Mouse (Mus musculus) stomach, postnatal 0 days (tissue): Measurements from ENCODE around the gene Casp1. TPM values are rescaled to one million over a fixed set of nuclear protein-coding genes. Genes with fewer than 3 reads are reported as not detected.
A peak's percentile ranks its signal among the peaks of the same experiment; 100 is the strongest.

ENCODE experiments used
- ATAC-seq: fragments of 200-750 bp; cut with Nextera tagmentation; 2 replicates; pipeline ENCODE4 v1.8.0; 2017; ENCODE audit not compliant: low FRiP score, low TSS enrichment
- DNase-seq: peaks from one replicate; pipeline ENCODE4 v3.0.0-alpha.2; 2016; ENCODE audit warnings: low spot score
- H3K27ac ChIP-seq: fragments of 300-500 bp; sonication (generic); replicated peaks from 2 replicates; pipeline ENCODE4 v1.5.1; 2014; ENCODE audit warnings: mild to moderate bottlenecking, control low read depth
- H3K27me3 ChIP-seq: fragments of 300-500 bp; sonication (generic); 2 replicates; pipeline ENCODE4 v1.6.1; 2014; ENCODE audit warnings: low read length; ENCODE audit not compliant: control insufficient read depth, insufficient read depth
- H3K36me3 ChIP-seq: fragments of 300-500 bp; sonication (generic); 2 replicates; pipeline ENCODE4 v1.6.1; 2014; ENCODE audit warnings: low read length, mixed read lengths; ENCODE audit not compliant: control insufficient read depth, insufficient read depth
- H3K4me1 ChIP-seq: fragments of 300-500 bp; sonication (generic); replicated peaks from 2 replicates; pipeline ENCODE4 v1.6.1; 2014; ENCODE audit warnings: antibody characterized with exemption; ENCODE audit not compliant: control insufficient read depth, insufficient read depth
- H3K4me2 ChIP-seq: fragments of 300-500 bp; sonication (generic); replicated peaks from 2 replicates; pipeline ENCODE4 v1.6.1; 2014; ENCODE audit warnings: low read depth, mild to moderate bottlenecking, control low read depth, moderate library complexity
- H3K4me3 ChIP-seq: fragments of 300-500 bp; sonication (generic); 2 replicates; pipeline ENCODE4 v1.5.1; 2014; ENCODE audit warnings: low read depth, low read length, control low read depth
- H3K9ac ChIP-seq: fragments of 300-500 bp; sonication (generic); 2 replicates; pipeline ENCODE4 v1.6.1; 2014; ENCODE audit warnings: mild to moderate bottlenecking, low read length, control low read depth, mixed read lengths
- H3K9me3 ChIP-seq: fragments of 300-500 bp; sonication (generic); 2 replicates; pipeline ENCODE4 v1.6.1; 2016; ENCODE audit warnings: low read length; ENCODE audit not compliant: control insufficient read depth
- CTCF ChIP-seq: IDR thresholded peaks from 2 replicates; pipeline ENCODE4 v1.5.1; 2016; ENCODE audit warnings: antibody characterized with exemption, low read depth, mild to moderate bottlenecking, moderate library complexity
- EP300 ChIP-seq: optimal IDR thresholded peaks from 2 replicates; pipeline ENCODE3; 2016; ENCODE audit warnings: antibody characterized with exemption
- WGBS: fragments of 180-500 bp; shearing (Covaris S2); extraction: QIAGEN DNeasy Blood & Tissue Kit; methylation state at CpG from one replicate; pipeline ENCODE4 v1.1.7; 2014; 5-methylcytosine and 5-hydroxymethylcytosine counted together
- polyA plus RNA-seq: library from polyadenylated mRNA; unstranded; fragments of >200 nt; fragmentation: Nextera tagmentation; extraction: Ambion mirVana; gene quantifications from 2 replicates; pipeline ENCODE4 v1.2.1, GENCODE M21; 2015

The Casp1 gene
- polyA plus RNA-seq, 1 experiment from 2014 or later, result 2.2 TPM

GRCm38 (mm10) chr9:5286597-5286996 is 11.7 kb upstream of the Casp1 start:
- Histone ChIP-seq H3K27me3 (no peaks in the 10 kb centered on the region), H3K4me3 (no peak overlapping the region), H3K27ac (no peak overlapping the region), H3K9ac (no peak overlapping the region), H3K9me3 (no peaks in the 10 kb centered on the region), H3K36me3 (no peaks in the 10 kb centered on the region), H3K4me1 (no peaks in the 10 kb centered on the region), H3K4me2 (no peak overlapping the region)
- TF ChIP-seq EP300 (no peak), CTCF (no peak)
- DNase-seq (no peak), ATAC-seq (no peak)

GRCm38 (mm10) chr9:5296354-5297237 is 1.7 kb upstream of the Casp1 start:
- ATAC-seq (no peak), DNase-seq (no peak)
- H3K4me3 ChIP-seq, result no peak overlapping the region
- WGBS, result 72% methylated on average over 2 of the region's 2 CpGs
- no peak overlapping the region for H3K9ac ChIP-seq
- H3K27ac ChIP-seq, result no peak overlapping the region
- no peaks in the 10 kb centered on the region for H3K4me1 ChIP-seq
- no peaks in the 10 kb centered on the region for H3K27me3 ChIP-seq
- H3K36me3 ChIP-seq, result no peaks in the 10 kb centered on the region
- H3K4me2 ChIP-seq, result no peak overlapping the region
- no peaks in the 10 kb centered on the region for H3K9me3 ChIP-seq
- no peak for TF ChIP-seq EP300
- TF ChIP-seq CTCF, result no peak

GRCm38 (mm10) chr9:5299132-5299381 is 740 bp downstream of the Casp1 start:
- WGBS, result 72% methylated on average over 2 of the region's 2 CpGs
- DNase-seq (no peak), ATAC-seq (no peak)
- H3K27ac ChIP-seq, result no peak overlapping the region
- H3K9ac ChIP-seq, result no peak overlapping the region
- no peaks in the 10 kb centered on the region for H3K4me1 ChIP-seq
- no peaks in the 10 kb centered on the region for H3K36me3 ChIP-seq
- H3K4me3 ChIP-seq, result no peak overlapping the region
- H3K9me3 ChIP-seq, result no peaks in the 10 kb centered on the region
- no peaks in the 10 kb centered on the region for H3K27me3 ChIP-seq
- no peak overlapping the region for H3K4me2 ChIP-seq
- no peak for TF ChIP-seq EP300

- no peaks in the 10 kb centered on the region for H3K36me3 ChIP-seq
- H3K27ac ChIP-seq, result no peak within 1 kb of the TSS
- peak within 1 kb of the TSS; percentile 41 for H3K9ac ChIP-seq
- no peaks in the 10 kb centered on the region for H3K4me1 ChIP-seq
- H3K27me3 ChIP-seq, result no peaks in the 10 kb centered on the region
- H3K4me2 ChIP-seq, result peak within 1 kb of the TSS; percentile 25
- no peak for TF ChIP-seq CTCF
- TF ChIP-seq EP300, result no peak
- DNase-seq (no peak), ATAC-seq (no peak)
- H3K9me3 ChIP-seq, result no peaks in the 10 kb centered on the region
- peak within 1 kb of the TSS; percentile 25 for H3K4me3 ChIP-seq
- whole genome bisulfite sequencing, result 28% methylated on average over 5 of the region's 5 CpGs
These were observed 10.2 kb downstream of the Casp1 start, which contains the start of gene Casp4 for GRCm38 (mm10) chr9:5308561-5308960. TSS of gene Casp4 (plus strand) at chr9:5308828.

DNA sequence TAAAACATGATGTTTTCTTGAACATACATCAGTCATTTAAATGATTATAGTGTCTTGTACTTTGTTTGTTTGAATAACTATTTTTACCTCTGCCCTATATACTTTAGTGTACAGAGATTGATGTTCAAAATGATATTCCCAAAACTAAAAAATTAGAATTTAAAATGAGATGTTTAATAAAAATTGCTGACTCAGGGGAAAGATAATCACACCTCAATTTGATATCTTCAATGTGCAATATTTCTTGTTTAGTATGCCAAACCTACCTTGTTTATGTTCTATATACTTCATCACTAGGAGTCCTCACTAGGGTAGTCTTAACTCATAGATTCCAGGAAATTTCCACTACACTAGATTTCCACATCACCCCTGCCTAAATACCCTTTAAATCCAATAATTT is 11.8 kb downstream of the Casp1 start:
- Histone ChIP-seq H3K9ac (no peak overlapping the region), H3K27me3 (no peaks in the 10 kb centered on the region), H3K9me3 (no peaks in the 10 kb centered on the region), H3K4me2 (no peak overlapping the region), H3K4me1 (no peaks in the 10 kb centered on the region), H3K27ac (no peak overlapping the region), H3K4me3 (no peak overlapping the region), H3K36me3 (no peaks in the 10 kb centered on the region)
- no peak for TF ChIP-seq EP300
- no peak for TF ChIP-seq CTCF
- ATAC-seq (no peak), DNase-seq (no peak)

GRCm38 (mm10) chr9:5311435-5311834 is 13.1 kb downstream of the Casp1 start:
- H3K27me3 ChIP-seq, result no peaks in the 10 kb centered on the region
- TF ChIP-seq EP300, result no peak
- no peak for TF ChIP-seq CTCF
- ATAC-seq, result no peak
- no peak overlapping the region for H3K27ac ChIP-seq
- no peak overlapping the region for H3K4me2 ChIP-seq
- H3K36me3 ChIP-seq, result no peaks in the 10 kb centered on the region
- H3K4me3 ChIP-seq, result no peak overlapping the region
- DNase-seq, result no peak
- 76% methylated on average over 4 of the region's 4 CpGs for WGBS
- no peaks in the 10 kb centered on the region for H3K9me3 ChIP-seq
- H3K9ac ChIP-seq, result no peak overlapping the region
- H3K4me1 ChIP-seq, result no peaks in the 10 kb centered on the region
